ENCODE assay signal across 18 mouse cellular contexts in the genomic region with DNA sequence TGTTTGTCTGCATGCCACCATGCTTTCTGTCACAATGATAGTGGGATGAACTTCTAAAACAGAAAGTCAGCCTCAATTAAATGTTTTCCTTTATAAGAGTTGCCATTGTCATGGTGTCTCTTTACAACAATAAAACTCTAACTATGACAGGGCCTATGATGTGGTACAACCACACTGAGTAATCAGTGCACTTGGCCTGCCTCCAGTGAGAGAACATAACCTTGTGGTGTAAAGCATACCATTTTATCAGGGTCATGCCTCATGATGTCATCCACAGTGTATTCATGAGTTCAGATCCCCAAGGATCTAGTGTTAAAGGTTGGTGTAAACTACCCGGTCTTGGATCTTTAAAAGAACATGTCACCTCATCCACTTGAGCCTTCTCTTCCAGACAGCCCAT.
"Had no signal": no experiment of that assay in that cellular context is flagged by ENCODE, and none has a peak within 500 bp of the region (broad histone marks: within the 10 kb centered on the region; RNA-seq: fewer than 3 reads in every experiment).

No protein-coding gene starts in this region.

- H3K27ac ChIP-seq: kidney, postnatal 0 days; layer of hippocampus, adult 2 months; left cerebral cortex, adult 2 months; liver, embryonic 13.5 days; neural tube, embryonic 12.5 days; neural tube, embryonic 15.5 days; stomach, embryonic 15.5 days had no signal

- H3K36me3 ChIP-seq: liver, embryonic 13.5 days; neural tube, embryonic 12.5 days; neural tube, embryonic 15.5 days; stomach, embryonic 15.5 days had no signal

- H3K4me3 ChIP-seq: layer of hippocampus, adult 2 months; left cerebral cortex, adult 2 months; liver, embryonic 13.5 days; neural tube, embryonic 12.5 days; neural tube, embryonic 15.5 days; stomach, embryonic 15.5 days had no signal

- DNase-seq: kidney, postnatal 25 days; layer of hippocampus, adult 9-11 months; liver, embryonic 13.5 days; lung, adult 2 months; lung, postnatal 14 days; lung, postnatal 4 days; midbrain, embryonic 14.5 days; right cerebral cortex, adult 18-20 months; right cerebral cortex, postnatal 25 days; spleen, adult 18-20 months; thymus, postnatal 25 days had no signal

- H3K4me2 ChIP-seq: liver, embryonic 13.5 days; midbrain, embryonic 11.5 days; neural tube, embryonic 12.5 days; neural tube, embryonic 15.5 days; stomach, embryonic 15.5 days had no signal

- H3K9me3 ChIP-seq: liver, embryonic 13.5 days; neural tube, embryonic 12.5 days; neural tube, embryonic 15.5 days; stomach, embryonic 15.5 days had no signal

- H3K4me1 ChIP-seq: liver, embryonic 13.5 days; neural tube, embryonic 12.5 days; neural tube, embryonic 15.5 days; stomach, embryonic 15.5 days had no signal

- H3K27me3 ChIP-seq: liver, embryonic 13.5 days; neural tube, embryonic 12.5 days; neural tube, embryonic 15.5 days; stomach, embryonic 15.5 days had no signal

- H3K9ac ChIP-seq: liver, embryonic 13.5 days; neural tube, embryonic 12.5 days; neural tube, embryonic 15.5 days; stomach, embryonic 15.5 days had no signal
